ENCODE assay signal across 9 mouse cellular contexts in genomic region chr6:37593033-37593374, GRCm38 (mm10).
A peak's percentile ranks its signal among the peaks of the same experiment; 100 is the strongest.
DNase-seq lines count a peak whose midpoint lies in the region; ATAC-seq lines count a peak whose summit lies in the region.
"Had no signal": no experiment of that assay in that cellular context is flagged by ENCODE, and none has a peak within 500 bp of the region (broad histone marks: within the 10 kb centered on the region; RNA-seq: fewer than 3 reads in every experiment).

No protein-coding gene starts in this region.

- H3K4me2 ChIP-seq in heart, embryonic 11.5 days, result no peak overlapping the region
- peak overlapping the region; percentile 37 for H3K4me2 ChIP-seq in forebrain, embryonic 11.5 days (ENCODE audit: low read depth, low read length, severe bottlenecking)
- H3K4me2 ChIP-seq: lung, embryonic 14.5 days had no signal

- H3K4me1 ChIP-seq in heart, embryonic 11.5 days (ENCODE audit: control insufficient read depth, insufficient read depth, low read length), result peaks cover 6% of the 10 kb centered on the region; the same call in 1 of the 2 replicates
- peaks cover 4% of the 10 kb centered on the region; the same call in 1 of the 2 replicates for H3K4me1 ChIP-seq in forebrain, embryonic 11.5 days (replicated peaks; ENCODE audit: control insufficient read depth, insufficient read depth, low read length)
- peaks cover 19% of the 10 kb centered on the region for H3K4me1 ChIP-seq in limb, embryonic 10.5 days

- 67% methylated on average over 6 of the region's 6 CpGs for WGBS in heart, embryonic 11.5 days (ENCODE audit: insufficient replicate concordance)
- WGBS in forebrain, embryonic 11.5 days, result 21% methylated on average over 6 of the region's 6 CpGs
- WGBS in limb, embryonic 10.5 days, result 80% methylated on average over 6 of the region's 6 CpGs

- H3K9ac ChIP-seq in heart, embryonic 11.5 days (ENCODE audit: low read depth, low read length), result no peak overlapping the region
- H3K9ac ChIP-seq in forebrain, embryonic 11.5 days (ENCODE audit: low read length), result peak overlapping the region; percentile 45; the same call in 1 of the 2 replicates
- H3K9ac ChIP-seq: lung, embryonic 14.5 days had no signal

- intact Hi-C loops in heart, postnatal 36 days (cut with DNase I), result loop anchor here (5.0 kb wide), 2 partner anchors 34 to 139 kb away; no protein-coding TSS in a partner anchor

- H3K27me3 ChIP-seq in heart, embryonic 11.5 days (ENCODE audit: control insufficient read depth, insufficient read depth, low read length), result no peaks in the 10 kb centered on the region
- H3K27me3 ChIP-seq in forebrain, embryonic 11.5 days (ENCODE audit: control insufficient read depth, insufficient read depth, low read length), result no peaks in the 10 kb centered on the region
- no peaks in the 10 kb centered on the region for H3K27me3 ChIP-seq in limb, embryonic 10.5 days (ENCODE audit: low read depth, poor library complexity, severe bottlenecking)

- no peak for DNase-seq in heart, postnatal 36 days
- DNase-seq in 3134 (ENCODE audit: extremely low read depth, insufficient read length, low spot score), result peak; percentile 25
- DNase-seq in forebrain, embryonic 11.5 days (ENCODE audit: low spot score), result no peak
- no peak for DNase-seq in limb, embryonic 10.5 days (ENCODE audit: low spot score)
- no peak for DNase-seq in ovary, postnatal 10 days (ENCODE audit: low spot score)
- no peak for DNase-seq in right cerebral cortex, postnatal 10 days (ENCODE audit: low spot score in 2 of 2)
- DNase-seq in lung, postnatal 4 days, result no peak

- H3K9me3 ChIP-seq in heart, embryonic 11.5 days (replicated peaks; ENCODE audit: control insufficient read depth, low read length), result no peaks in the 10 kb centered on the region
- no peaks in the 10 kb centered on the region for H3K9me3 ChIP-seq in forebrain, embryonic 11.5 days (ENCODE audit: control insufficient read depth, low read length)
- H3K9me3 ChIP-seq in limb, embryonic 10.5 days (replicated peaks), result no peaks in the 10 kb centered on the region

- 0 out of 2 replicates have a peak overlapping the region, but pooled peaks have one; percentile 12 for H3K27ac ChIP-seq in heart, embryonic 11.5 days (ENCODE audit: low read depth, low read length)
- peak overlapping the region; percentile 97 for H3K27ac ChIP-seq in forebrain, embryonic 11.5 days (ENCODE audit: low read depth, low read length)
- peak overlapping the region; percentile 26 for H3K27ac ChIP-seq in limb, embryonic 10.5 days

- ATAC-seq in heart, embryonic 11.5 days (replicated peaks; ENCODE audit: insufficient number of reproducible peaks, low FRiP score, low TSS enrichment), result no peak
- ATAC-seq in forebrain, embryonic 11.5 days (replicated peaks; ENCODE audit: low FRiP score), result peak; percentile 56

- no peaks in the 10 kb centered on the region for H3K36me3 ChIP-seq in heart, embryonic 11.5 days (ENCODE audit: control insufficient read depth, insufficient read depth, low read length)
- H3K36me3 ChIP-seq in forebrain, embryonic 11.5 days (ENCODE audit: control insufficient read depth, insufficient read depth, low read length), result no peaks in the 10 kb centered on the region
- H3K36me3 ChIP-seq in limb, embryonic 10.5 days, result no peaks in the 10 kb centered on the region

- H3K4me3 ChIP-seq in heart, embryonic 11.5 days (ENCODE audit: low read depth, low read length), result no peak overlapping the region
- H3K4me3 ChIP-seq in forebrain, embryonic 11.5 days (ENCODE audit: low read depth, low read length), result no peak overlapping the region
- no peak overlapping the region for H3K4me3 ChIP-seq in limb, embryonic 10.5 days

Comparison
In these comparisons a context has a peak if more than half of its experiments do, and no peak if none do; other contexts are left out.
1. H3K27ac ChIP-seq: peak in every context shown above with its lines; median percentile 97 in forebrain, embryonic 11.5 days; 26 in limb, embryonic 10.5 days; 12 in heart, embryonic 11.5 days.